Mouse (Mus musculus) lung, postnatal 0 days (tissue): ENCODE measurements around the gene Ptk7. TPM values are rescaled to one million over a fixed set of nuclear protein-coding genes. Genes with fewer than 3 reads are reported as not detected.
A peak's percentile ranks its signal among the peaks of the same experiment; 100 is the strongest.

Source experiments
- ATAC-seq: fragments of 200-750 bp; cut with Nextera tagmentation; 2 replicates; pipeline ENCODE4 v1.8.0; 2017; ENCODE audit warnings: moderate library complexity
- DNase-seq: peaks from one replicate; pipeline ENCODE4 v3.0.0-alpha.2; 2016; ENCODE audit warnings: low spot score
- H3K27ac ChIP-seq: fragments of 300-500 bp; sonication (generic); 2 replicates; pipeline ENCODE4 v1.5.1; 2014; ENCODE audit warnings: antibody characterized with exemption, mild to moderate bottlenecking, low read length, mixed read lengths
- H3K27me3 ChIP-seq: fragments of 300-500 bp; sonication (generic); replicated peaks from 2 replicates; pipeline ENCODE4 v1.6.1; 2014; ENCODE audit warnings: low read length, mixed read lengths; ENCODE audit not compliant: insufficient read depth
- H3K36me3 ChIP-seq: fragments of 300-500 bp; sonication (generic); 2 replicates; pipeline ENCODE4 v1.6.1; 2014; ENCODE audit warnings: low read length, mixed read lengths; ENCODE audit not compliant: insufficient read depth
- H3K4me1 ChIP-seq: fragments of 300-500 bp; sonication (generic); 2 replicates; pipeline ENCODE4 v1.6.1; 2014; ENCODE audit warnings: antibody characterized with exemption, low read depth, low read length, mixed read lengths; ENCODE audit not compliant: insufficient read depth
- H3K4me2 ChIP-seq: fragments of 300-500 bp; sonication (generic); replicated peaks from 2 replicates; pipeline ENCODE4 v1.6.1; 2014; ENCODE audit warnings: low read depth, mild to moderate bottlenecking, low read length, moderate library complexity, mixed read lengths
- H3K4me3 ChIP-seq: fragments of 300-500 bp; sonication (generic); 2 replicates; pipeline ENCODE4 v1.5.1; 2014; ENCODE audit warnings: low read depth, low read length
- H3K9ac ChIP-seq: fragments of 300-500 bp; sonication (generic); replicated peaks from 2 replicates; pipeline ENCODE4 v1.6.1; 2014; ENCODE audit warnings: low read depth, mild to moderate bottlenecking
- H3K9me3 ChIP-seq: fragments of 300-500 bp; sonication (generic); 2 replicates; pipeline ENCODE4 v1.6.1; 2016; ENCODE audit warnings: low read length, mixed read lengths
- CTCF ChIP-seq: IDR thresholded peaks from 2 replicates; pipeline ENCODE4 v1.5.1; 2016; ENCODE audit warnings: antibody characterized with exemption, mild to moderate bottlenecking
- EP300 ChIP-seq: IDR thresholded peaks from 2 replicates; pipeline ENCODE4 v1.6.1; 2016; ENCODE audit warnings: antibody characterized with exemption, mild to moderate bottlenecking, control low read depth
- WGBS: fragments of 180-500 bp; shearing (Covaris S2); extraction: QIAGEN DNeasy Blood & Tissue Kit; methylation state at CpG from one replicate; pipeline ENCODE4 v1.1.7; 2014; 5-methylcytosine and 5-hydroxymethylcytosine counted together
- polyA plus RNA-seq: library from polyadenylated mRNA; unstranded; fragments of >200 nt; fragmentation: Nextera tagmentation; extraction: Ambion mirVana; gene quantifications from 2 replicates; pipeline ENCODE4 v1.2.1, GENCODE M21; 2015

Ptk7 gene
- polyA plus RNA-seq, 1 experiment from 2014 or later = 75.8 TPM

DNA sequence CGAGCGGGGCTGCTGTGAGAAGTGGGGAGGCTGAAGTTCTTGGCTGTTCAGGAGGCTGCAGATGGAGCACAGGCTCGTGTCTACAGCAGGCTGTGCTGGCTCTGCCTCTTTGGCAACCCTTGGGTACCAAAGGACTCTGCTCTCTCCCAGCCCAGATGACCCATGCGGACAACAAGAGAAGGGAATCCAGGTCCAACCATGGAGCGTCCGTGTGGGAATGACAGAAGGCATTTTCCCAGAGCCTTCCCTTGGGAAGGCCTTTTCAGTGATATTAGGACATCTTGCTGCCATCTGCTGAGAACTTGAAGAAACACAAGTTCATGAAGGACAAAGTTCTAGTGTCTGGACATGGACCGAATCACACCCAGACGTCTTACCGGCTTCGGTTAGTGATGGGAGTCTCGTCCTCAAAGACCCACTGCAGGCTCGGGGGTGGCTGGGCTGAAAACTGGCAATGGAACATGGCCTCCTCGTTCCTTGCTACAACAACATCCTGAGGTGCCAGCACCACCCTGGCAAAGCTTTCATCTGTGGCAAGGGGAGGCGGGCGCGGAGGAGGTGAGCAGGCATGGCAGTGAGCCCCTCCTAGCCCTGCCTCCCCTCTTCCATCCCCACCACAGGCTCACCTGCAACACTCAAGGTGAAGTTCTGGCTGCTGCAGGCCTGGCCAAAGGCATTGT, 39.5 kb downstream of the Ptk7 start:
- Histone ChIP-seq H3K9me3 (no peaks in the 10 kb centered on the region), H3K9ac (no peak overlapping the region), H3K4me1 (no peaks in the 10 kb centered on the region; the same call in 1 of the 2 replicates), H3K4me2 (no peak overlapping the region), H3K27ac (no peak overlapping the region), H3K4me3 (no peak overlapping the region), H3K27me3 (no peaks in the 10 kb centered on the region), H3K36me3 (peaks cover 9% of the 10 kb centered on the region)
- TF ChIP-seq CTCF (no peak; the same call in 1 of the 2 replicates), EP300 (no peak)
- DNase-seq (no peak), ATAC-seq (no peak)
- 84% methylated on average over 16 of the region's 16 CpGs for WGBS

DNA sequence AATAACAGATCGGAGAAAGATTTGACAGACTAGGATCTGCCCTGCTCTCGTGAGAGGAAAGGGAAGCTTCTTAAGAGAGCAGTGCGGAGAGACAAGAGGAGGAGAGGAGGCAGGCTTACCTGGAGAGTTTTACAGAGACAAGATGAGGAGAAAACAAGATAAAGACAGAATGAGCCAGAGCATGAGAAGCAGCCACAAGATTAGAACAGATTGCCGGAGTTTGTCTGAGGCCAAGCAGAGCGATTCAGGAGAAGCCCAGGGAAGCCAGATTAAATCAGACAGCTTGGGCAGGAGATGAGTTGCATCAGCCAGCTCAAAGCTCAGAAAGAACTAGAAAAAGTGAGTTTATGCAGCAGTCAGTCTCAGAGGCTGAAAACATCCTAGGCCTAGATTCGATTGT, 40.4 kb downstream of the Ptk7 start:
- Histone ChIP-seq H3K36me3 (peaks cover 9% of the 10 kb centered on the region), H3K4me1 (no peaks in the 10 kb centered on the region; the same call in 1 of the 2 replicates), H3K27me3 (no peaks in the 10 kb centered on the region), H3K9me3 (no peaks in the 10 kb centered on the region), H3K4me3 (no peak overlapping the region), H3K27ac (no peak overlapping the region), H3K4me2 (no peak overlapping the region), H3K9ac (no peak overlapping the region)
- WGBS = 94% methylated on average over 6 of the region's 6 CpGs
- DNase-seq (no peak), ATAC-seq (no peak)
- TF ChIP-seq CTCF (no peak), EP300 (no peak)

DNA sequence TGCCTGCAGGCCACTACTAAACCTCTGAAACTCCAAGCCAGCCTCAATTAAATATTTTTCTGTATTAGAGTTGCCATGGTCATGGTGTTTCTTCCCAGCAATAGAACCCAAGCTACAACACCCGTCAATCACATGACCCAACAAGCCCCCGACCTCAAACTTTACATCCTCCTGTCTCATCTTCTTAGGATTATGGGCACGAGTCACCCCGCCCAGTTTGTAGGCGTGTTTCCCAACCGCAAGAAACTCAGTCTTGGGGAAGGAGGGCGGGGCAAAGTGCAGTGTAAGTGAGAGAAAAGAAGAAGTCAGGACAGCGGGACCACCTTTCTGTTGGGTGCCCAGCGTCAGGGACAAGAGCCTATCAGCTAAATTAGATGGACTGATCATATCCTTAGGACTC, 41.1 kb downstream of the Ptk7 start:
- peaks cover 9% of the 10 kb centered on the region for H3K36me3 ChIP-seq
- H3K9me3 ChIP-seq = no peaks in the 10 kb centered on the region
- H3K27ac ChIP-seq = no peak overlapping the region
- H3K9ac ChIP-seq = no peak overlapping the region
- H3K4me2 ChIP-seq = no peak overlapping the region
- WGBS = 82% methylated on average over 9 of the region's 9 CpGs
- H3K4me3 ChIP-seq = no peak overlapping the region
- TF ChIP-seq CTCF (no peak), EP300 (no peak)
- ATAC-seq (no peak), DNase-seq (no peak)
- H3K27me3 ChIP-seq = no peaks in the 10 kb centered on the region
- H3K4me1 ChIP-seq = no peaks in the 10 kb centered on the region; the same call in 1 of the 2 replicates

DNA sequence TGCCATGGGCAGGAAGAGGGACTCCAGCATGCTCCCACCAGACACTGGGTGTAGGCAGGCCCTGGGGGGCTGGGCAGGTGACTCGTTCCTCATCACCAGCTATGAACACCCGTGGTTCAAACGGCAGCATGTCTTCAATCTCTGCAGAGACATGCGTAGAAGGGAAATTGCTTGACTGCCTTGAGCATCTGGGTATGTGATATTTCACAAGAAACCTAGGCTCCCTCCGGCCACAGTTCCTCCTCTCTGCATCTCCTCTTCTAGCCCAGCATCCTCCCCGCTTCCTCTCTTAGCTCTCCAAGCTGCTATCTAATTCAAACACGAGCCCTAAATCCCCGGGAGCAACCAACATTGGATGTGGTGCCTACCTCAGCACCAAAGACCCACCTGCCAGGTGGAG, 43.0 kb downstream of the Ptk7 start:
- TF ChIP-seq CTCF (no peak), EP300 (no peak)
- WGBS = 82% methylated on average over 8 of the region's 8 CpGs
- DNase-seq (no peak), ATAC-seq (no peak)
- no peaks in the 10 kb centered on the region for H3K4me1 ChIP-seq
- no peaks in the 10 kb centered on the region for H3K9me3 ChIP-seq
- no peak overlapping the region for H3K4me2 ChIP-seq
- H3K27ac ChIP-seq = no peak overlapping the region
- H3K4me3 ChIP-seq = no peak overlapping the region
- peaks cover 19% of the 10 kb centered on the region for H3K36me3 ChIP-seq
- no peaks in the 10 kb centered on the region for H3K27me3 ChIP-seq
- H3K9ac ChIP-seq = no peak overlapping the region

DNA sequence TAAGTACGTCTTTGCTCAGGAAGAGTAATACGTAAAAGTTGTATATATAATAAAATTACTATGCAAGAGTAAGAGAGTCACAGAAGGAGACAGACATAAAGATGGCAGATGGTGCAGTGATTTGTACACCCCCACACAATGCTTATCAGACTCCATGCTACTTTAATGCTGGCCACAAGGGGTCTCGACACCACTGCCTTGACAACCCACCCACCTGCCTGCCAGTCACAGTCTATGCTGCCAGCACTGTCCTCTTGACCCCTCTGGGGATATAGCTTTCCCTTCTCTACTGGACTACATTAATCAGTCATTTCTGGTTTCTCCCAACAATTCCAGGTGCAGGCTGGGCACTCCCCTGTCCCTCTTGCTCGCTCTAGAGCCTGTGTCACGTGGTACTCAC, 50.7 kb downstream of the Ptk7 start:
- TF ChIP-seq CTCF (peak; percentile 59), EP300 (no peak)
- Histone ChIP-seq H3K36me3 (peaks cover 48% of the 10 kb centered on the region), H3K4me3 (no peak overlapping the region), H3K27ac (no peak overlapping the region), H3K27me3 (no peaks in the 10 kb centered on the region), H3K9me3 (no peaks in the 10 kb centered on the region), H3K4me2 (no peak overlapping the region), H3K4me1 (no peaks in the 10 kb centered on the region), H3K9ac (no peak overlapping the region)
- 53% methylated on average over 5 of the region's 5 CpGs for WGBS
- no peak for DNase-seq
- 0 out of 2 replicates have a peak, but pooled peaks have one; percentile 30 for ATAC-seq

DNA sequence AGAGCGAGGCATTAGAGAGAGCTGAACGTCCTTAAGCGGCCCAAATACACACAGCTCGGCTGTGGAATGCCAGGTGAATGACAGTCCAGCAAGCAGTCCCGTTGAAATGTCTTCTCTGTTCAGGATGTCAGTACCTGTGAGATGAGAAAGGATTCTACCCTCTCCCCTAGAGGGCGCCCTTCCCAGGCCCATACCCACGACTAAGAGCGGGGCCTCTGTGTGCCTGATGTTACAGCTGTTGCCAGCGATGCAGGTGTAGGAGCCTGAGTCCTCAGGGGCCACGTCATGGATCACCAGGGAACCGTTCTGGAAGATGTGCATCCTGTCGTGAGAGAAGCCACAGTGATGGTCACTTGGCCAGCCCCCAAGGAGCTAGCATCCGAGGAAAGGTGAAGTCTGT, 53.2 kb downstream of the Ptk7 start:
- 77% methylated on average over 13 of the region's 13 CpGs for WGBS
- no peak overlapping the region for H3K4me2 ChIP-seq

More for the DNA sequence above, 53.2 kb downstream of the Ptk7 start:
- DNase-seq (peak; percentile 20), ATAC-seq (no peak; the same call in 1 of the 2 replicates)
- no peaks in the 10 kb centered on the region for H3K27me3 ChIP-seq
- no peak overlapping the region for H3K27ac ChIP-seq
- TF ChIP-seq CTCF = peak; percentile 70
- no peak for TF ChIP-seq EP300
- H3K36me3 ChIP-seq = peaks cover 47% of the 10 kb centered on the region
- no peaks in the 10 kb centered on the region for H3K4me1 ChIP-seq
- H3K9me3 ChIP-seq = no peaks in the 10 kb centered on the region
- no peak overlapping the region for H3K9ac ChIP-seq
- no peak overlapping the region for H3K4me3 ChIP-seq
